Mouse (Mus musculus): ENCODE data around the gene Cela1.

GRCm38 (mm10) chr15:100686434-100686833 is 1.3 kb downstream of the Cela1 start:
- TF ChIP-seq CTCF (IDR thresholded peaks at IDR 0.05; ENCODE audit: extremely low read depth, insufficient read depth, low read length) (no peak), POLR2A (IDR thresholded peaks at IDR 0.05; ENCODE audit: extremely low read depth, insufficient read depth, low read length) (no peak)
